Mouse (Mus musculus): ENCODE measurements around the gene Tsc22d1. TPM values are rescaled to one million over a fixed set of nuclear protein-coding genes. Genes with fewer than 3 reads are reported as not detected.
A peak's percentile ranks its signal among the peaks of the same experiment; 100 is the strongest.

The Tsc22d1 gene
- total and polyA plus RNA-seq, 3 experiments = 0.25 to 1.3 (median 0.69) TPM

DNA sequence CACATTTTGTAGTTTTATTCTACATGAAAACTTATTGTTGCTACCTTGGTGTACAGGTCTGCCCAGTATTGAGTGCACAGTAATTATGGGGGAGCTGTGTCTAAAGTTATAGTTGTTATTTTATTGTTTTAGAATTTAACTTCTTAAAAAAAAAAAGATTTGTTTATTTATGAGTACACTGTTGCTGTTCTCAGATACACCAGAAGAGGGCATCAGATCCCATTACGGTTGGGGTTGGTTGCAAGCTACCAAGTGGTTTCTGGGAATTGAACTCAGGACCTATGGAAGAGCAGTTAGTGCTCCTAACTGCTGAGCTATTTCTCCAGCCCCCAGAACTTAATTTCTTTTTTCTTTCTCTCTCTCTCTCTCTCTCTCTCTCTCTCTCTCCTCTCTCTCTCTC is 59.4 kb downstream of the Tsc22d1 start:
- Histone ChIP-seq H3K4me3 (replicated peaks in 1 of 3; ENCODE audit: low read depth in 2 of 3, low read length in 2 of 3, poor library complexity in 1 of 3) (no peak overlapping the region), H3K4me2 (ENCODE audit: insufficient read depth, low read depth, poor library complexity, severe bottlenecking) (no peak overlapping the region), H3K27ac (ENCODE audit: insufficient read depth, low read depth) (no peak overlapping the region), H3K4me1 (ENCODE audit: control insufficient read depth in 1 of 2, insufficient read depth in 2 of 2) (peaks cover 10 to 18% of the 10 kb centered on the region in 2 experiments), H3K36me3 (replicated peaks in 1 of 2; ENCODE audit: control insufficient read depth in 1 of 2, insufficient read depth in 1 of 2, low read length in 1 of 2) (no peaks in the 10 kb centered on the region), H3K9ac (ENCODE audit: insufficient read depth, low read depth) (no peak overlapping the region), H3K9me3 (replicated peaks; ENCODE audit: low read length) (no peaks in the 10 kb centered on the region), H3K79me2 (replicated peaks; ENCODE audit: control insufficient read depth, extremely low read depth, insufficient read depth, poor library complexity, severe bottlenecking) (no peaks in the 10 kb centered on the region), H3K27me3 (replicated peaks) (no peaks in the 10 kb centered on the region)
- dilution Hi-C loops (cut with MboI; ENCODE audit: extremely low pct_ligation_motif_present, extremely low pct_unique_long_range_greater_than_20kb, low sequenced_read_pairs) (no loop called here), in situ Hi-C loops (cut with MboI; ENCODE audit: low pct_ligation_motif_present, low pct_unique_long_range_greater_than_20kb, low sequenced_read_pairs) (loop anchor here (5.0 to 10.0 kb wide), 2 partner anchors 322 to 589 kb away; no protein-coding TSS in a partner anchor)
- DNase-seq (ENCODE audit: extremely low read depth) = peak; percentile 34
- TF ChIP-seq ZC3H11A (IDR thresholded peaks at IDR 0.05; ENCODE audit: low read depth, low read length) (no peak), UBTF (IDR thresholded peaks at IDR 0.05; ENCODE audit: low read depth, low read length) (no peak), ZNF384 (IDR thresholded peaks at IDR 0.05; ENCODE audit: low read depth, low read length) (peak; percentile 66), CTCF (conservative IDR thresholded peaks at IDR 0.05 in 1 of 2, IDR thresholded peaks at IDR 0.05 in 1 of 2; ENCODE audit: low read depth in 2 of 2, low read length in 2 of 2) (peak; percentile 44 to 47)

DNA sequence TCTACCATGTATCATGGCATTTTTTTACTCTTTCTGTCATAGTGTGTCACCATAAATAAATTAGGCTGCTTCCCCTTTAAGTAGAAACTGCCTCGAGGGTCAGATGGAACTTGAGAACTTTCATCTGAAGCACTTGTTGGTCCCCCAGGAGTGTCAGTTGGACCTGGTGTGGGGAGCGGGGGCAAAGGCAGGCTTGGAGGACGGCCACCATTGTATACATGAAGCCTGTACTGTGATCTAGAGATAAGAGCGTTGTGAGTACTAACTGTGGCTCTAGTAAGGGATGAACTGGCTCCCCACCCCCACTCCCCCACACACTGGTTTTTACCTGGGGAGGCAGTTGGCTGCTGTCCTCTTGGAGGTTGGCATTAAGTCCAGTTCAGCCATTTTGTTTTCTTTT is 62.0 kb downstream of the Tsc22d1 start:
- Histone ChIP-seq H3K4me3 (replicated peaks in 1 of 3; ENCODE audit: low read depth in 2 of 3, low read length in 2 of 3, poor library complexity in 1 of 3) (no peak overlapping the region), H3K79me2 (replicated peaks; ENCODE audit: control insufficient read depth, extremely low read depth, insufficient read depth, poor library complexity, severe bottlenecking) (no peaks in the 10 kb centered on the region), H3K9me3 (replicated peaks; ENCODE audit: low read length) (no peaks in the 10 kb centered on the region), H3K4me2 (ENCODE audit: insufficient read depth, low read depth, poor library complexity, severe bottlenecking) (no peak overlapping the region), H3K36me3 (replicated peaks in 1 of 2; ENCODE audit: control insufficient read depth in 1 of 2, insufficient read depth in 1 of 2, low read length in 1 of 2) (no peaks in the 10 kb centered on the region), H3K27ac (ENCODE audit: insufficient read depth, low read depth) (no peak overlapping the region), H3K4me1 (ENCODE audit: control insufficient read depth in 1 of 2, insufficient read depth in 2 of 2) (peaks cover 7 to 16% of the 10 kb centered on the region in 2 experiments), H3K9ac (ENCODE audit: insufficient read depth, low read depth) (no peak overlapping the region), H3K27me3 (replicated peaks) (no peaks in the 10 kb centered on the region)
- no peak for DNase-seq (ENCODE audit: extremely low read depth)
- TF ChIP-seq IRF4 (IDR thresholded peaks at IDR 0.05; ENCODE audit: low read depth, low read length) = no peak
- no peak for TF ChIP-seq MAZ (IDR thresholded peaks at IDR 0.05; ENCODE audit: low read depth, low read length)
- TF ChIP-seq NELFE (IDR thresholded peaks at IDR 0.05; ENCODE audit: low read depth, low read length) = no peak
- TF ChIP-seq MAFK (IDR thresholded peaks at IDR 0.05; ENCODE audit: insufficient replicate concordance, low read length) = no peak
- TF ChIP-seq PAX5 (IDR thresholded peaks at IDR 0.05; ENCODE audit: low read length) = no peak
- in situ Hi-C loops (cut with MboI; ENCODE audit: low pct_ligation_motif_present, low pct_unique_long_range_greater_than_20kb, low sequenced_read_pairs) (loop anchor here (10.0 kb wide), 1 partner anchor 592 kb away; no protein-coding TSS in a partner anchor), dilution Hi-C loops (cut with MboI; ENCODE audit: extremely low pct_ligation_motif_present, extremely low pct_unique_long_range_greater_than_20kb, low sequenced_read_pairs) (loop anchor here (25.0 kb wide), 1 partner anchor 536 kb away; no protein-coding TSS in a partner anchor)

DNA sequence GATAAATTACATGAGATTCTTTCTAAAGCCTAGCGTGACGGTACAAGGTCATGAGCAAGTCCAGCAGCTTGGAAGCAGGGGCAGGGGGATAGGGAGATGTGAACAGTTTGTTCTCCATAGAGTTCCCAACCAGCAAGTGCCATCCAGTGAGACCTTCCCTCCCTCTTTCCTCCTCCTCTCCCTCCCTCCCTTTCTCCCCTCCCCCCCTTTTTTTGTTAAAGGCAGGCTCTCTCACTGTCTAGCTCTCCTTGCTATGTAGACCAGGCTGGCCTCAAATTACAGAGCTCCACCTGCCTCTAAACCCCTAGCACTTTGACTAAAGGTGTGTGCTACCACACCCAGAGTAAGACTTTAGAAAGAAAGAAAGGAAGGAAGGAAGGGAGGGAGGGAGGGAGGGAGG is 63.3 kb downstream of the Tsc22d1 start:
- no peak overlapping the region for H3K4me3 ChIP-seq (replicated peaks in 1 of 3; ENCODE audit: low read depth in 2 of 3, low read length in 2 of 3, poor library complexity in 1 of 3)
- TF ChIP-seq BHLHE40 (IDR thresholded peaks at IDR 0.05; ENCODE audit: low read depth, low read length) (no peak), E2F4 (IDR thresholded peaks at IDR 0.05; ENCODE audit: insufficient replicate concordance, low read depth, low read length) (no peak), JUND (conservative IDR thresholded peaks at IDR 0.05; ENCODE audit: low read depth, low read length) (no peak), IRF4 (IDR thresholded peaks at IDR 0.05; ENCODE audit: low read depth, low read length) (no peak), TBP (conservative IDR thresholded peaks at IDR 0.05; ENCODE audit: low read depth, low read length) (no peak), POLR2A (IDR thresholded peaks at IDR 0.05; ENCODE audit: low read depth, low read length) (no peak), TCF12 (IDR thresholded peaks at IDR 0.05; ENCODE audit: low read depth, low read length) (no peak), EP300 (IDR thresholded peaks at IDR 0.05; ENCODE audit: low read length) (no peak), NRF1 (IDR thresholded peaks at IDR 0.05; ENCODE audit: low read depth, low read length) (no peak), ZMIZ1 (IDR thresholded peaks at IDR 0.05; ENCODE audit: low read depth, low read length) (no peak), ZNF384 (IDR thresholded peaks at IDR 0.05; ENCODE audit: low read depth, low read length) (no peak), POLR2AphosphoS2 (IDR thresholded peaks at IDR 0.05; ENCODE audit: low read depth, low read length) (no peak), PAX5 (IDR thresholded peaks at IDR 0.05; ENCODE audit: low read length) (no peak)
- no peaks in the 10 kb centered on the region for H3K79me2 ChIP-seq (replicated peaks; ENCODE audit: control insufficient read depth, extremely low read depth, insufficient read depth, poor library complexity, severe bottlenecking)
- no peaks in the 10 kb centered on the region for H3K27me3 ChIP-seq (replicated peaks)
- dilution Hi-C loops (cut with MboI; ENCODE audit: extremely low pct_ligation_motif_present, extremely low pct_unique_long_range_greater_than_20kb, low sequenced_read_pairs) = loop anchor here (25.0 kb wide), 1 partner anchor 534 kb away; no protein-coding TSS in a partner anchor
- in situ Hi-C loops (cut with MboI; ENCODE audit: low pct_ligation_motif_present, low pct_unique_long_range_greater_than_20kb, low sequenced_read_pairs) = loop anchor here (10.0 kb wide), 1 partner anchor 593 kb away; no protein-coding TSS in a partner anchor
- no peaks in the 10 kb centered on the region for H3K9me3 ChIP-seq (replicated peaks; ENCODE audit: low read length)
- H3K4me2 ChIP-seq (ENCODE audit: insufficient read depth, low read depth, poor library complexity, severe bottlenecking) = no peak overlapping the region
- no peak for DNase-seq (ENCODE audit: extremely low read depth)
- H3K4me1 ChIP-seq (ENCODE audit: control insufficient read depth in 1 of 2, insufficient read depth in 2 of 2) = peaks cover 2 to 15% of the 10 kb centered on the region in 2 experiments; a peak in 3 of 4 replicates
- no peaks in the 10 kb centered on the region for H3K36me3 ChIP-seq (replicated peaks in 1 of 2; ENCODE audit: control insufficient read depth in 1 of 2, insufficient read depth in 1 of 2, low read length in 1 of 2)
- no peak overlapping the region for H3K9ac ChIP-seq (ENCODE audit: insufficient read depth, low read depth)
- H3K27ac ChIP-seq (ENCODE audit: insufficient read depth, low read depth) = no peak overlapping the region
